Mouse (Mus musculus) olfactory bulb, adult 2 months (tissue): Measurements from ENCODE around the gene Ccdc116.

Experiments used
- CTCF ChIP-seq: fragments of 200-500 bp; IDR thresholded peaks from 2 replicates; pipeline ENCODE4 v1.5.1; 2012; ENCODE audit warnings: low read depth, mild to moderate bottlenecking, low read length, moderate library complexity; ENCODE audit not compliant: insufficient read depth
- POLR2A ChIP-seq: fragments of 200-500 bp; IDR thresholded peaks from 2 replicates; pipeline ENCODE4 v1.6.1; 2012; ENCODE audit warnings: mild to moderate bottlenecking, low read depth, low read length, moderate library complexity; ENCODE audit not compliant: insufficient read depth

- TF ChIP-seq CTCF (no peak), POLR2A (no peak)
These were observed 14.2 kb downstream of the Ccdc116 start for GRCm38 (mm10) chr16:17132906-17133200.
